Mouse (Mus musculus) testis, adult 2 months (tissue): Measurements from ENCODE around the gene Hist1h2bf.

Source experiments
- CTCF ChIP-seq: fragments of 200-500 bp; IDR thresholded peaks from 2 replicates; pipeline ENCODE4 v1.5.1; 2012; ENCODE audit warnings: low read depth, mild to moderate bottlenecking, inconsistent platforms, low read length, moderate library complexity; ENCODE audit not compliant: control insufficient read depth, insufficient read depth, insufficient replicate concordance
- POLR2A ChIP-seq: fragments of 200-500 bp; IDR thresholded peaks from 2 replicates; pipeline ENCODE4 v1.6.1; 2012; ENCODE audit warnings: low read depth, mild to moderate bottlenecking, inconsistent platforms, low read length, moderate library complexity; ENCODE audit not compliant: control insufficient read depth

GRCm38 (mm10) chr13:23541497-23541896 is 32.5 kb downstream of the Hist1h2bf start:
- TF ChIP-seq POLR2A (no peak), CTCF (no peak)
